Mouse (Mus musculus) gonadal fat pad, adult 2 months (tissue): ENCODE data around the gene Klhl12. TPM values are rescaled to one million over a fixed set of nuclear protein-coding genes. Genes with fewer than 3 reads are reported as not detected.
"Not testable (repeated sequence)": the region's sequence is repeated elsewhere in the genome, so short reads cannot be mapped to it uniquely, and the experiment has no call there.

ENCODE experiments used
- DNase-seq: peaks from one replicate; pipeline ENCODE4 v3.0.0-alpha.2; 2012; ENCODE audit warnings: low read depth
- polyA plus RNA-seq: library from polyadenylated mRNA; depleted of rRNA; stranded (reverse); fragments of >200 nt; gene quantifications from 2 replicates; pipeline ENCODE4 v1.2.3, GENCODE M21; 2012

The Klhl12 gene
- polyA plus RNA-seq, 1 experiment: 9.9 TPM

DNA sequence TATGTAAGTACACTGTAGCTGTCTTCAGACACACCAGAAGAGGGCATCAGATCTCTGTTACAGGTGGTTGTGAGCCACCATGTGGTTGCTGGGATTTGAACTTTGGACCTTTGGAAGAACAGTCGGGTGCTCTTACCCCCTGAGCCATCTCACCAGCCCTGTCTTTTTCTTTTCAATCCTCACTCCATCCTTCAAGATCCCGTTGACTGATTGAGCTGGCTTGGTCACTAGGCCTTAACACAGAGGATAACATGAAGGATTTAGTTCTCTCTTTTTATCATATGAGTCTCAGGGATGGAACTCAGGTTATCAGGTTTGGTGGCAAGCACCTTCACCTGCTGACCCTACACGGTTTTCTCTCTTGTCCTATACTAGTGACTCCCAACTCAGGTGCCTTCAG is 6.8 kb upstream of the Klhl12 start:
- DNase-seq: not testable (repeated sequence)

DNA sequence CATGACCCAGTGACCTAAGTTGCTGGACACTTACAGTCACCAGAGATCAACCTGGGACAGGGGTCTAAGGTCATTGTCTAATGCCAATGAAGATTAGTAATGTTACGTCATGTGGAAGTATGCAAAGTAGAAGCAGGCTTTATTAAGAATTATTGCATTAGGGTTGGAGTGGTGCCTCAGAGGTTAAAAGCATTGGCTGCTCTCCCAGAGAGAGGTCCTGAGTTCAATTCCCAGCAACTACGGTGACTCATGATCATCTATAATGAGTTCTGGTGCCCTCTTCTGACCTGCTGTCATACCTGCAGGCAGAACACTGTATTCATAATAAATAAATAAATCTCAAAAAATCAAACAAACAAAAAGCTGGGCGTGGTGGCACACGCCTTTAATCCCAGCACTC is 5.1 kb upstream of the Klhl12 start:
- DNase-seq: no peak

DNA sequence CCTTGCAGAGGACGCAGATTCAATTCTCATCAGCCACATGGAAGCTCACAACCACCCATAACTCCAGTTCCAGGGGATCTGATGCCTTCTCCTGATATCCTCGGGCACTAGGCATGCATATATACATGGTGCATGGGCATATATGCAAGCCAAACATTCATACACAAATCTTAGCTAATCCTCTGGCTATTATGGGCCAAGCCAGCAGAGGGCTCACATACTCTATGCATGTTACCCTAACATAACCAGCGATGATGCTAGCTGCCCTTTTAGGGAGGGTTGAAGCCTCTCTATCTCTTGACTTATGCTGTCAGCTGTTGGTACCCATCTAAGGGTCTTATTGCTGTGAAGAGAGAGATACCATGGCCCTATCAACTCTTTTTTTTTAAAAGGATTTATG is 4.3 kb upstream of the Klhl12 start:
- no peak for DNase-seq

DNA sequence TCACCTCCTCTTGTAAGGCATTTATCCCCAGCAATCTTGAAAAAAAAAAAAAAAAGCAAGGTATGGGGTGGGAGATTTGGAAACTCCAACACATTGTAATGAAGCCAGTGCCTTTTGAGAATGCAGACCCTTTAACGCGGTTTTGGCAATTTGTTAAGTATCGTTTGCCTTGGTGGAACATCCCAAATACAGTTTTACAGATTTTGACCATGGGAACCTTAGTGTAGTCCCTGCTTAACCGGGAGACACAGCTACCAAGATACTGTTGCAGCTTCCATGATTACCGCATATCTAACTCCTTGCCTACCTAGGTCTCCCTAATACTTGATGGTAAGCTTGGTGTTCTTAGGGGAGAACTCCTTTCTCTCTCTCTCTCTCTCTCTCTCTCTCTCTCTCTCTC is 729 bp downstream of the Klhl12 start:
- DNase-seq: no peak

DNA sequence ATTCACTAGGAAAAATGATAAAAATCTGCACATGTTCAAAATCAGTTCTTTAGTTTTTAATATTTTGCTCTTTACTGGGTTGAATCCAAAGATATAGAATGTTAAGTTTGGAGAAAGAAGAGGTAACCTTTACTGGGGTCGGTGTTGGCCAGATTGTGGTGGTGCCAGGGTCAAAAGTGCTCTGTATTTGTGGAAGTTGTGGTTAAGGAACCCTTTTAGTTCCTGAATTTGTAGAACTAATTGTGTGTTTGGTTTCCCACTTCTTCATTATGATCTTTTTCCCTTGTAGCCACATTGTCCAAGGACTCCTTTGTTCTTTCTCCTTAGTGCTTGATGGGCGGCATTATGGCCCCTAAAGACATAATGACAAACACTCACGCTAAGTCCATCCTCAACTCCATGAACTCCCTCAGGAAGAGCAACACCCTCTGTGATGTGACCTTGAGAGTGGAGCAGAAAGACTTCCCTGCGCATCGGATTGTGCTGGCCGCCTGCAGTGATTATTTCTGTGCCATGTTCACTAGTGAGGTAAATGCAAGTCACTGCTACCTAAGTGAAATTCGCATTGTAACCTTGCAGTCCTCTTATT is 2.9 kb downstream of the Klhl12 start:
- no peak for DNase-seq

DNA sequence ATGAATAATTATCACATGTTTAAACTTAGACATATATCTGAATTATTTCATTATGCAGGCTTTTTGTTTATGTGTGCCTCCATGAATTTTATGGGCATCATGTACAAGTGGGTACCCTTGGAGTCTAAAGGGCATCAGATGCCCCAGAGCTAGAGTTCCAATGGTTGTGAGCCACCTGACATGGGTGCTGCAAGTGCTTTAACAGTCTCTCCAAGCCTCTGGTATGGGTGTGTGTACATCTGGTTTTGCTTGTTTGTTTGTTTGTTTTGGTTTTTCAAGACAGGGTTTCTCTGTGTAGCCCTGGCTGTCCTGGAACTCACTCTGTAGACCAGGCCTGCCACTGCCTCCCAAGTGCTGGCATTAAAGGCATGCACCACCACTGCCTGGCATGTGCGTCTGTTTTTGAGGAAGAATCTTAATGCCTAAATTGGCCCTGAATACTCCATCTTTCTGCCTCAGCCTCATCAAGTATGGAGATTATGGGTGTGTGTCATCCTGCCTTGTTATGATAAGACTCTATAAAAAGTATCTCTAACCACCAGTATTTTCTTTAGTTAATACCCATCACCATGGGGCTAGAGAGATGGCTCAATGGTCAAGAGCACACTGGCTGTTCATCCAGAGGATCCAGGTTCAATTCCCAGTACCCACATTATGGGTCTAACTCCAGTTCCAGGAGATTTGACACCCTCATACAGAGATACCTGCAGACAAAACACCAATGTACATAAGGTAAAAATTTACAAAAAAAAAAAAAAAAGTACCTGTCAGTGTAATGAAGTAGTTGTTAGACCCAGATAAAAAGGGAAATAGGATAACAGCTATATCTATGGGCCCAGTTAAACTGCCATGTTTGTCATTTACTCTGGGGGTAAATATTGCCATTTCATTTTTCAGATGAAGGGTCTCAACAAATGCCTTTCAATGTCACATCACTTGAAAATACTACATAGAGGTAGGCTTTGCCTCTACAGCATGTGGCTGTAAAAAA is 5.3 kb downstream of the Klhl12 start:
- no peak for DNase-seq

DNA sequence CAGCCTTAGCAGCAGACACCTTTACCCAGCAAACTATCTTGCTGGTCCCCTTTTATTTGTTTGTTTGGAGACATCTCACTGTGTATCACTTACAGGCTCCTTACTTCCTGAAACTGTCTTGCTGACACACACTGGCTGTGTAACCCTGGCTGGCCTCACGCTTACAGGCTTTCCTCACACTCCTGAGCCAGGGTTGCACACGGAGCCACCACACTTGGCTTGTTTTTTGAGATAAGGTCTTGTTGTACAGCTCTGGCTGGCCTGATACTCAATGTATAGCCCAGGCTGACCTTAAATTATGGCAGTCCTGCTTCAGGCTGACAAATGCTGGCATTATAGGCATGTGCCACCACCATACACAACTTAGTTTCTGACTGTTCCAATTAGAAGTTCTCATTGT is 29.3 kb downstream of the Klhl12 start:
- no peak for DNase-seq

DNA sequence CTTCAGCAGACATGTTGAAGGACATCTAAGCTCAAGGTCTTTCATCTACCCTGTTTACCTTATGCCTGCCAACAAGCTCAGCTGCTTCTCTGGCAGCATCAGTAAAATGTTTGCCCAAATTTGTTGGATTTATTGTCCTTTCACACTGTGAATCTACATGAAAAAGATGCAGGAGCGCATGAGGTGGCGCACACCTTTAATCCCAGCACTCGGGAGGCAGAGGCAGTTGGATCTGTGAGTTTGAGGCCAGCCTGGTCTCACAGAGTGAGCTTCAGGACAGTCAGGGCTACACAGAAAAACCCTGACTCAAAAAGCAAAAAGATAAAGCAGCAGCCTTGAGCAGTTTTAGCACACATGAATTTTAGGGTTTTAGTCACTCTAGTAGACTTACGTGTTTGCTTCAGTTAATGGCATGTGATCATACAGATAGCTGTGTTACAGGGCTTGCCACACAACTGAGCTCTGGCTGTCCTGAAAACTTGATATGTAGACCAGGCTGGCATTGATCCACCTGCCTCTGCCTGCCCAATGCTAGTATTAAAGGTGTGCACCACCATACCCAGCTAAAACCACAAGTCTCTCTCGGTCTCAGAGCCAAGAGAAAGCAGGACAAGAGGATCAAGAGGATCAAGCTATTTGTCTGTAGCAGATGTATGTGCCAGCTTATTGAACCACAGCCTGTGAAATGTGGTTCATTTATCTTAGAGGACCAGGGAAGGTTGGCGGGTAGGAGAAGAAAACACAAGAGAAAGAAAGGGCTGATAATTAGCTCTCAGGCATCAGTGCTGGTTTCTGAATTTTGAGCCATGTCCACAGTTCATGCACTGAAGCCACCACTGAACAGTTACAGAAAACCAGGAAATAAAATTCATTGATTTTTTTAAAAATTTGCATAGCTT is 35.8 kb downstream of the Klhl12 start:
- DNase-seq: no peak

DNA sequence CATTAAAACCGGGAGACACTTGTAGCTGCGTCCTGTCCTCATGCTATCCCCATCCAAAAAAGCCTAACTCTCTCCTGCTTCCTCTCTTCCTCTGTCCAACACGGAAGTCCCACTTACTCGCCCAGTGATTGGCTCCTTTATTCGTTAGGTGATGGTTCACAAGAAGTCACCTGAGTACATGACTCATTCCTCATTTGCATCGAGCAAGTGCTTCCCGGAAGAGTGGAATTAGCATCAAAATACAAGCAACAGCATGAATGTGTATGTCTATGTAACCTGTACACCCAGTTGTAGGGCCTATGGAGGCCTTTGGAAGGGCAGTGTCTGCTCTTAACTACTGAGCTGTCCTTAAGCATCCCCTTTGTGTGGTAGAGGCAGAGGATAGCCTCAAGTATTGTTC is 36.9 kb downstream of the Klhl12 start:
- DNase-seq: no peak

DNA sequence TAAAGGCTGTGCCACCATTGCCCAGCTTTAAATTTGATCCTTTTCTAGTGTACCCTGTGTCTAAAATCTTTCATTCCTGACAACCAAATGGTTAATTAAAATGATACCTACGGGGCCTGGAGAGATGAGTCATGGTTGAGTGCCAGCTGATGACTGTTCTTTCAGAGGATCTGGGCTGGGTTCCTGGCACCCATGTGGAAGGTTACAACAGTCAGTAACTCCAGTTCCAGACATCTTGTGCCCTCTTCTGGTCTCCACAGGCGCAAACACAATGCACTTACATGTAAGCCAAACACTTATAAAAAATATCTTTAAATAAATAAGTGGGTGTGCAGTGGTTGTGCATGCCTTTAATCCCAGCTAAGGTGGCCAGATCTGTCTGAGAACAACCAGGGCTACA is 38.2 kb downstream of the Klhl12 start:
- no peak for DNase-seq

DNA sequence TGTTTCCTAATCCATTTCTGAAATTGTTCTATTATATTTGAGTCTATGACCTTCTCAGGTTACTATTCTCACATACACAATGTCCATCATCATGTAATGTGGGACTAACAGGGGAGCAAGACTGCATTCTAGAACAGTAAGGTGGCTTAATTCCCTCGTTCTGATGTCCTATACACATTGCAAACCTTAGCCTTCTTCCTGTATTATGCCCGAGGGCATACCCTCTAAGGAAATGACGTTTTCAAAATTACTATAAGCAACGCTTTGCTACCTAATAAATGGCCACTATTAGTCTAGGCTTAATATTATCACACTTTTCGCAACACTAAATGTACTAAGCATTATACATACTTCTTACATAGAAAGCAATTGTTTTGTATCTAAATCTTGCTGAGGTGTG is 38.6 kb downstream of the Klhl12 start:
- no peak for DNase-seq

DNA sequence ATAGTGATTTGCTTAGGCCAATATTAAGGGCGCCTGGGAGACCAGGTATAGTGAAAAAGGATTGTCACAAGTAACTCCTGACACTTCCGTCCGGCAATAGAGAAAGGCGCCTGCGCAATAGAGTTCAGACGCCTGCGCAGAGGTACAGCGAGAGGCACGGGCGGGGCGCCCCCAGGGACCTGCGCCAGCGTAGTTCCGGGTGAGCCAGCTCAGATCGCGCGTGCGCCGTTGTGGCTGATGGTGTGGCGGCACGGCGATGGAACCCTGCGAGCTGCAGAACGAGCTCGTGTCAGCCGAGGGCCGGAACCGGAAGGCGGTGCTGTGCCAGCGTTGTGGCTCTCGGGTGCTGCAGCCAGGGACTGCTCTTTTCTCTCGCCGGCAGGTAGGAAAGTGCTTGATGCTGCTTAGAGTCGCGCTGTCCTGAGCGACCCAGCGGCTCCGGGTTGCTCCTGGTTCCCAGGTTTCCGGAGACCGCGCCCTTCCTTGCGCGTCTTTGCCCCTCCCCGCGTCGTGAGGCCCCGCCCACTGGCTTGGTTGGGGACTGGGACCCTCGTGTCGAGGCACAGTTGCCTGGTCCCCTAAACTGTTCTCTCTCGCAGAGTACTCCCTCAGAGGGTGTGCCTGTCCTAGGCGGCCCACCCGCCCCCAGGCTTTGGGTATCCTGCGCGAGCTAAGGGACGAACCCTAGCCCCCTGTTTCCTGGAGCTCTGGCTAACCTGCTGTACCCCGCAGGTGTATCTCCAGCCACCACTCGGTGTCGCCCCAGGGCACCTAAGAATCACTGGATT is 39.3 kb downstream of the Klhl12 start, which contains the start of gene Rabif:
Gene Rabif, plus strand, starts transcription at position 221 of the 788 bp plus-strand sequence.
- DNase-seq: no peak

DNA sequence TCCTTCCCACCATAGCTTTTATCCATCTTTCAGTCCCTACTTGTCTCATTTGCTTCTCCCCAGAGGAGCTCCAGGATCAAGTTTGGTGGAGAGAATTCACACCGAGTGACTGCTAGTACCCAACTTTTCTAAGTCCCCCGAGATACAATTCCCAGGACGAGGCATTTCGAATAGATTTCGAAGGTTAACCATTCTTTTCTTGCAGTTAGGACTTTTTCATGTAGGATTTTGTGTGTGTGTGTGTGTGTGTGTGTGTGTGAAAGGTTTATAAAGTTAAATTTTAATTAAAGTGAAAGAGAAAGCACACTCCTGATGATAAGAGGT is 39.8 kb downstream of the Klhl12 start:
- no peak for DNase-seq

DNA sequence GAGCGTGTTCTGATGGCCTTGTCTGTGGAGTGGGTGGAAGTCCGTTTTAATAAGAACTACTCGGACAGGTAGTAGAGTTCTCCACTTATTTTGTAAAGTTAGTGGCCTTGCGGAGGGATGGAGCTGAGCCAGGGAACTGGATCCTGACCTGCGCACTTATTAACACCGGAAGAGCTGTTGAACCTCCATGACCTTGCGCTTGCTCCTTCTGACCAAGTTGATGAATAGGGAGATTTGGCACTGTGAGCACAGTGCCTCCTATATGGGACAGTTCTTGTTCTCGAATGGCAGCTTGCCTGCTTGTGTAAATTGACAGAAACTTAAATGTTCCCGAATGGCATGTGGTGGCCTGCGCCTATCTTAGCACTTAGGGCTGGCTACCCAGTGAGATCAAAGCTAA is 40.7 kb downstream of the Klhl12 start:
- DNase-seq: no peak

DNA sequence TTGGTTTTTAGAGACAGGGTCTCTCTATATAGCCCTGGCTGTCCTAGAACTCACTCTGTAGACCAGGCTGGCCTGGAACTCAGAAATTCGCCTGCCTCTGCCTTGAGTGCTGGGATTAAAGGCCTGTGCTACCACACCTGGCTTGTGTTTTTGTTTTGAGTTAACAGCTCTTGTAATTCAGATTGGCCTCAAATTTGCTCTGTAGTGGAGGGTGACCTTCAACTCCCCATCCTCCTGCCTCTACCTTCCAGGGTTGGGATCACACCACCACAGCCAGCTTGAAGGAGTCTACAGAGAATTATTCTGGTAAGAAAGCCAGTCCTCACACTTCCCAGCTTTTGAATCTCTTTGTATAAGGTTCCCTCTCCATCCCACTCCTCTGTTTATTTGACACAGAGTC is 45.6 kb downstream of the Klhl12 start:
- no peak for DNase-seq

DNA sequence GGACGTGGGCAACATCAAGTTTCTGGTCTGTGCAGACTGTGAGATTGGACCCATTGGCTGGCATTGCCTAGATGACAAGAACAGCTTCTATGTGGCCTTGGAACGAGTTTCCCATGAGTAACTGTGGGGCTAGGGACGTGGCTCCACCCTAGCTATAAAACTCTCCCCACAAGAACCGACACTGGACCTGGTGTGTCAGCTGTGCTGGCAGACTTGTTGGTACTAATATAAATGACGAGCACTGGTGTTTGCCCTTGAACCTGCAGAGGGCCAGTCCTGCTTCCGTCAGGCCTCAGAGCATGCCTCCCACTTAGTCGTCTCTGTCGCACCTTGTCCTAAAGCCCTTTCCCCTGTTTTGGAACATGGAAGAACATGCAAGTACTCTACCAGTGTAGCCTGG is 50.9 kb downstream of the Klhl12 start:
- DNase-seq: no peak

DNA sequence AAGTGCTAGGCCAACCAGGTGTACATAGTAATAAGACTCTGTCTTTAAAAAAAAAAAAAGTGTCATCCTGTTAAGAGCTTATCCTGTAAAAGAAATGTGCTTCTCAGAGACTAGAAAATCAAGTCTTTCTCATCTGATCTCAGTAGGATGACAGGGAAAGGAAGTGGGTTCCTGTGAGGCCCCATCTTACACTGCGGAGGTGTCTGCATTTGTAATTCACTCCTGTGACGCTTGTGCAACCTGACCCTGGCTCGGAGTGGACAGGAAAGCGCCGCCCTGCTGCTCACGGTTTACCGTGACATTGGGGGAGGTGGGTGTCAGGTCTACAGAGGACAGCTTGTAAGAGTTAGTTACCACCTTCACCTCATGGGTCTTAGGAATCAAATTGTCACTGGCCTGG is 54.7 kb downstream of the Klhl12 start:
- no peak for DNase-seq

DNA sequence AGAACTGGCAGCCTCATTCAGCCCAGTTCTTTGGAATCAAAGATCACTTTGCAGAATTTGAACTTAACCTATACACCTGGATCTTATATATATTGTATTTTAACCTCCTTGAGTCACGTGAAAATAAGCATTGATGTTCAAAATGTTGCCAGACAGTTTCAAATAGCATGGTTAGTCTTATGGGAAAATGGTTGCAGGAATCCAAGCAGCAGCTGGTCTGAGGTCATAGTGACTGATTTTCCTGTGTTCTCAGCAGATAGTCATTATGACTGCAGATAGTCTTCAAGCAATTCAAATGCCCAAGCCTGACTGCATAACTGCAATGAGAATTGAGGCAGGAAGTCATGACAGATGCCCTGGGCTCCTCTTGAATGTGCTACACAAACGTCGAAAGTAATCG is 56.9 kb downstream of the Klhl12 start:
- DNase-seq: no peak

DNA sequence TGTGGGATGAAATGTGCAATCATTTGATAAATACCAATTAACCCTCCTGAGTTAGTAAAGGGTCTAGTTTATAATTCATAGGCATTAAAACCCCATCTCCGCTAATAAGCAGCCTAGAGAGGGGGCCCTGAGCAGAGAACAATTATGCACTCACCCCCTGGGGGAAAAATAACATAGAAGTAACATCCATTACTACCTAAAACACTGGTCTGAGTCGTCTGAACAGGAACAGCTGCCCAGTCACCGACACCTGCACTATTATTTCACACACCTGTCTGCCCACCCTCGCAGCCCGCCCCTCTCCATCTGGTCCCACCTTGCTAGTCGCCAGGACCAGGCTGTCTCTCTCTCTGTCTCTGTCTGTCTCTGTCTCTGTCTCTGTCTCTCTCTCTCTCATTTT is 57.3 kb downstream of the Klhl12 start:
- no peak for DNase-seq

DNA sequence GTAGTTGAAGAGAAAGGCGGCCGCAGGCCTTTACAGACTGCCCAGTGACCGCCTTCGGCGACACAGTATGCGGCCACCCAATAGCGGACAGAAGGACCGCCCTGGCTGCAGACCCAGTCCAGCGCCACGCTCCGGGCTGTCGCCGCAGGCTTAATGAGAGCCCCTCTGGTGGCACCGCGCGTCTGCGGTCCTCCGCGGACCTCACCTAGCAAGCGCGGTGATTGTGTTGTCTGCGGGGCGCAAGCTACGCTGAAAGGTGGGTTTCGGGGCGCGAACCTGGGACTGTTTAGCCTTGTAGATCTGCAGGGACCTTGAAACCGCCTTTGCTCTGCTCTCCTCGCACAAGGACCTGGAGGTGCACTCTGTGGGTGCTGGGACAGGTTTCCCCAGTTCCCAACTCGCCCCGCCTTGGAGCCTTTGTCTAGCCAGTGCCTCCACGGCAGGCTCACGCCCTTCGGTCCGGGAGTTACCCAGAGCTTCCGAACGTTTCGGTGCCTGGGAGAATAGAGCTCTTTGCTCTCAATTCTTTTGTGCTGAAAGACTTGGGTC is 58.1 kb downstream of the Klhl12 start:
- DNase-seq: peak; percentile 66

DNA sequence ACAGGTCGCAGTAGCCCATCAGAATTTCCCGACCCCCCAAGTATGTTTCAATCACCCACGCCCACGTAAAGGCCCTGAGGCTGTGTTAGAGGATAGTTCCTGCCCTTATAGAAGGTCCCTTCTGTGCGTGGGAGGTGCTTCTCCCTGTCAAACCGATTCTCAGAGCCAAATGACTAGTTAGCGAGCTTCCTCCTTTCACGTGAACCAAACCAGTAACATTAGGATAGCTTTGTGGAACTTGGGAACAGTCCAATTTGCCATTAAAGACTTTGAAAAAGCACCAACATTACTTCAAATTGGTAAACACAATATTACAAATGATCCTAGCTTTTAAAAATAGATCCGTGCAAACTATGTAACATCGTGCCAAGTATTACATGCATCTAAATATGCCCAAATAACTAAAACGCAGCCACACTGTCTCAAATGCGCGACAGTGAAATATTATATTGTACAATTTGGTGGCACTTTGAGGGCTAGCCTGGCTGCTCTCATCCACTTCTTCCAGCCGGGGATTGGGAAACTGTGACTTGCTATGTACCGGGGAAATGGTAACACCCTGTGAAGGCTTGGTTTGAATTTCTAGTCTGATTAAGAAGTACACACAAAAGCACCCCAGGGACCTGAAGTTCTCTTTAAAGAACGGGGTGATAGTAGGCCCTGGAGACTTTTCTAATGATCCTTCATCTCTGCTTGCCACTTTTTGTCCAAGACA is 58.7 kb downstream of the Klhl12 start:
- DNase-seq: peak; percentile 97
